Mouse (Mus musculus): ENCODE measurements around the gene Igfbp4.

Igfbp4 gene

GRCm38 (mm10) chr11:99041841-99042780 lies 1.1 kb downstream of the Igfbp4 start:
- DNase-seq (ENCODE audit: extremely low read depth, low read depth): no peak

- peak; percentile 73 for DNase-seq (ENCODE audit: extremely low read depth, low read depth)
Observed at GRCm38 (mm10) chr11:99042834-99043431, 1.9 kb downstream of the Igfbp4 start.

- DNase-seq (ENCODE audit: extremely low read depth, low read depth): no peak
Observed at GRCm38 (mm10) chr11:99043632-99044031, 2.6 kb downstream of the Igfbp4 start.

GRCm38 (mm10) chr11:99044306-99044705 lies 3.3 kb downstream of the Igfbp4 start:
- no peak for DNase-seq (ENCODE audit: extremely low read depth, low read depth)

- DNase-seq (ENCODE audit: extremely low read depth, low read depth): no peak
Observed at GRCm38 (mm10) chr11:99045159-99045889, 4.3 kb downstream of the Igfbp4 start.

- no peak for DNase-seq (ENCODE audit: extremely low read depth, low read depth)
Observed at GRCm38 (mm10) chr11:99047120-99047519, 6.1 kb downstream of the Igfbp4 start.

GRCm38 (mm10) chr11:99047643-99048042 lies 6.6 kb downstream of the Igfbp4 start:
- DNase-seq (ENCODE audit: extremely low read depth, low read depth): no peak

GRCm38 (mm10) chr11:99055143-99055542 lies 14.1 kb downstream of the Igfbp4 start:
- DNase-seq (ENCODE audit: extremely low read depth, low read depth): no peak

- DNase-seq (ENCODE audit: extremely low read depth, low read depth): no peak
Observed at GRCm38 (mm10) chr11:99055571-99056452, 14.8 kb downstream of the Igfbp4 start.

GRCm38 (mm10) chr11:99060435-99060834 lies 19.4 kb downstream of the Igfbp4 start:
- no peak for DNase-seq (ENCODE audit: extremely low read depth, low read depth)

GRCm38 (mm10) chr11:99062661-99063060 lies 21.6 kb downstream of the Igfbp4 start:
- DNase-seq (ENCODE audit: extremely low read depth, low read depth): no peak

GRCm38 (mm10) chr11:99063406-99064131 lies 22.5 kb downstream of the Igfbp4 start:
- DNase-seq (ENCODE audit: extremely low read depth, low read depth): no peak

GRCm38 (mm10) chr11:99065353-99065752 lies 24.3 kb downstream of the Igfbp4 start:
- no peak for DNase-seq (ENCODE audit: extremely low read depth, low read depth)

GRCm38 (mm10) chr11:99065979-99066378 lies 24.9 kb downstream of the Igfbp4 start:
- peak; percentile 53 for DNase-seq (ENCODE audit: extremely low read depth, low read depth)

GRCm38 (mm10) chr11:99067591-99067990 lies 26.5 kb downstream of the Igfbp4 start:
- DNase-seq (ENCODE audit: extremely low read depth, low read depth): no peak

GRCm38 (mm10) chr11:99068455-99068854 lies 27.4 kb downstream of the Igfbp4 start:
- DNase-seq (ENCODE audit: extremely low read depth, low read depth): peak; percentile 79

- no peak for DNase-seq (ENCODE audit: extremely low read depth, low read depth)
Observed at GRCm38 (mm10) chr11:99071866-99072265, 30.8 kb downstream of the Igfbp4 start.

GRCm38 (mm10) chr11:99073781-99074180 lies 32.7 kb downstream of the Igfbp4 start:
- DNase-seq (ENCODE audit: extremely low read depth, low read depth): no peak

GRCm38 (mm10) chr11:99076744-99077319 lies 35.8 kb downstream of the Igfbp4 start:
- DNase-seq (ENCODE audit: extremely low read depth, low read depth): no peak

- DNase-seq (ENCODE audit: extremely low read depth, low read depth): no peak
Observed at GRCm38 (mm10) chr11:99077869-99078268, 36.8 kb downstream of the Igfbp4 start.
